Mouse (Mus musculus) right cerebral cortex, postnatal 25 days (tissue): ENCODE results near the gene Smug1.
A peak's percentile ranks its signal among the peaks of the same experiment; 100 is the strongest.

ENCODE experiments used
- DNase-seq: peaks from one replicate; pipeline ENCODE4 v3.0.0; 2022

Smug1 gene

GRCm38 (mm10) chr15:103167042-103167615 lies at the start of gene Smug1:
Gene Smug1, minus strand, starts transcription at chr15:103167092.
- no peak for DNase-seq

- DNase-seq: no peak
Measured at GRCm38 (mm10) chr15:103216052-103216451, 49.2 kb upstream of the Smug1 start.

GRCm38 (mm10) chr15:103214971-103215907 lies 48.3 kb upstream of the Smug1 start:
- DNase-seq: peak; percentile 88

- DNase-seq: no peak
Measured at GRCm38 (mm10) chr15:103214149-103214548, 47.3 kb upstream of the Smug1 start.

GRCm38 (mm10) chr15:103205156-103205555 lies 38.3 kb upstream of the Smug1 start:
- DNase-seq: no peak

- no peak for DNase-seq
Measured at GRCm38 (mm10) chr15:103202088-103202793, 35.3 kb upstream of the Smug1 start.

- DNase-seq: no peak
Measured at GRCm38 (mm10) chr15:103197785-103198184, 30.9 kb upstream of the Smug1 start.

GRCm38 (mm10) chr15:103196835-103197234 lies 29.9 kb upstream of the Smug1 start:
- DNase-seq: no peak

GRCm38 (mm10) chr15:103193606-103194005 lies 26.7 kb upstream of the Smug1 start:
- DNase-seq: no peak

GRCm38 (mm10) chr15:103190531-103191462 lies 23.9 kb upstream of the Smug1 start:
- no peak for DNase-seq

- no peak for DNase-seq
Measured at GRCm38 (mm10) chr15:103190083-103190482, 23.2 kb upstream of the Smug1 start.

- DNase-seq: no peak
Measured at GRCm38 (mm10) chr15:103187803-103188202, 20.9 kb upstream of the Smug1 start.

GRCm38 (mm10) chr15:103185462-103186198 lies 18.7 kb upstream of the Smug1 start:
- DNase-seq: peak; percentile 40

- no peak for DNase-seq
Measured at GRCm38 (mm10) chr15:103183651-103184610, 17.0 kb upstream of the Smug1 start.

GRCm38 (mm10) chr15:103183135-103183534 lies 16.2 kb upstream of the Smug1 start:
- DNase-seq: peak; percentile 66

- DNase-seq: peak; percentile 65
Measured at GRCm38 (mm10) chr15:103182166-103182790, 15.4 kb upstream of the Smug1 start.

- no peak for DNase-seq
Measured at GRCm38 (mm10) chr15:103180406-103180805, 13.5 kb upstream of the Smug1 start.

GRCm38 (mm10) chr15:103178767-103179166 lies 11.9 kb upstream of the Smug1 start:
- no peak for DNase-seq

- no peak for DNase-seq
Measured at GRCm38 (mm10) chr15:103178137-103178536, 11.2 kb upstream of the Smug1 start.

- DNase-seq: no peak
Measured at GRCm38 (mm10) chr15:103177611-103178041, 10.7 kb upstream of the Smug1 start.
